Mouse (Mus musculus) bone marrow, adult 2 months (tissue): ENCODE measurements at regions not wholly inside any gene's neighbourhood (a gene's known extent, or its start where the extent isn't known, plus 50 kb on each side); places are given as distances from the start of the nearest gene placed in this dataset.

ENCODE experiments used
- CTCF ChIP-seq: fragments of 200-500 bp; IDR thresholded peaks from 2 replicates; pipeline ENCODE4 v1.5.1; 2011; ENCODE audit warnings: low read length, control low read depth; ENCODE audit not compliant: control insufficient read depth, insufficient read depth
- POLR2A ChIP-seq: fragments of 200-500 bp; IDR thresholded peaks from 2 replicates; pipeline ENCODE4 v1.6.1; 2011; ENCODE audit warnings: low read depth, mild to moderate bottlenecking, control low read depth, low read length, borderline replicate concordance; ENCODE audit not compliant: control insufficient read depth

DNA sequence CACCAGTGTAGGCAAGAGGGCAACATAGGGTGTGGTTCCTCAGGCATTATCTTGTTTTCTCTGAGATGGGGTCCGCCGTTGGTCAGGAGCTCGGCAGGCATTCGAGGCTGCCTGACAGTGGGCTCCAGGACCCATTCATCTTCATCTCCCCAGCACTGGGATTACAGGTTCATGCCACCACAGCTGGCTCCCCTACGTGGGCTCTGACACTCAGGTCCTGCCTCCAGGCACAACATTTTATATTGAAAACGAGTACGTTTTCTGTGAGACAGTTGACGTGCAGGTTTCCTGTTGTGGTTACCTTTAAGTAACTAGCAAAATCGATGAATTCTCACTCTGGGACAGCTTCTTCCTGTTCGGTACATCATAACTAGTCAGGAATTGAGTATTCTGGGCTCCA lies 157.3 kb upstream of the Arglu1 start:
- TF ChIP-seq CTCF (no peak), POLR2A (no peak)
